Mouse (Mus musculus) activated CD4-positive, CD25-positive, alpha-beta regulatory T cell, adult 4 months (primary cell): ENCODE results near the gene Gm4858. TPM values are rescaled to one million over a fixed set of nuclear protein-coding genes. Genes with fewer than 3 reads are reported as not detected.
"Not testable (repeated sequence)": the region's sequence is repeated elsewhere in the genome, so short reads cannot be mapped to it uniquely, and the experiment has no call there.

ENCODE experiments used
- ATAC-seq: one replicate; pipeline ENCODE4 v1.8.0; 2017
- polyA plus RNA-seq, 2 experiments: library from polyadenylated mRNA; unstranded; fragments of 100-300 nt; shearing (Covaris generic); gene quantifications; one replicate each; pipeline ENCODE4 v1.2.1; 2017

Gm4858 gene
- not detected for polyA plus RNA-seq

DNA sequence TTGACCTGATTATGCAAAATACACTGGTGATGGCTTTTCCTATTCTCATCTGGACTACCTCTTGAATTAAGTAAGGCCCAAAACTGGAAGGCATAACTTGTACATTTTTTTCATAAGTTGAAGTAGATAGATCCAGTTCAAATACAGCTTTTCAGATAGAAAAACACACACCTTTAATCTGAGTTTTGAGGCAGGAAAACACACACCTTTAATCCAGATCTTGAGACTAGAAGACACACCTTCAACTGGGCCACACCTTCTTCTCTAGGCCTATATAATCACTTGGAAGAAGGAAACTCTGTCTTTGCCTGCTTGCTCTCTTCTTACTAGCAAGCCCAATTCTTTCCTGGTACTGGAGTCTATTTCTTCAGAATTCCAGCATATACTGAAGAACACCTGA, at the start of gene Gm4858:
Gene Gm4858, plus strand, starts transcription at position 301 of the 400 bp plus-strand sequence.
- ATAC-seq, result not testable (repeated sequence)

- ATAC-seq, result no peak
Measured at GRCm38 (mm10) chr3:93018960-93019359, 49.7 kb upstream of the Gm4858 start, which contains the start of gene Lce1m. Gene Lce1m (minus strand): TSS chr3:93019060.

DNA sequence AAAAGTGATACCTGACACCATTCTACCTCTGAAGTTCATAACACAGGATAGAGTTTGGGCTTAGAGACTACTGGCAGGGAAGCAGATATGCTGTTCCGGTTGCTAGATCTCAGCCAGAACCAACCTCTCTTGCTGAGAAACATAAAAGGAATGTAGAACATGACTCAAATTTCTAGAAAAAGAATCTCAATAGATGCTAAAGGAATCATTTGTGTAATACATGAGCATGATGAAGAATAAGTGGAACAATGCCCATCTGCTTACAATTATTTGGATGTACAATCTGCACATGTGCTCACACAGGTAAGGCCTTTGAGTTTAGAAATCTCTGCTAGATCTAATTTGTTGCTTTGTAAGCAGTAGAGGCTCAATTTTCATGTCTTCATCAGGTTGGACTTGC, 47.5 kb upstream of the Gm4858 start:
- ATAC-seq, result no peak

DNA sequence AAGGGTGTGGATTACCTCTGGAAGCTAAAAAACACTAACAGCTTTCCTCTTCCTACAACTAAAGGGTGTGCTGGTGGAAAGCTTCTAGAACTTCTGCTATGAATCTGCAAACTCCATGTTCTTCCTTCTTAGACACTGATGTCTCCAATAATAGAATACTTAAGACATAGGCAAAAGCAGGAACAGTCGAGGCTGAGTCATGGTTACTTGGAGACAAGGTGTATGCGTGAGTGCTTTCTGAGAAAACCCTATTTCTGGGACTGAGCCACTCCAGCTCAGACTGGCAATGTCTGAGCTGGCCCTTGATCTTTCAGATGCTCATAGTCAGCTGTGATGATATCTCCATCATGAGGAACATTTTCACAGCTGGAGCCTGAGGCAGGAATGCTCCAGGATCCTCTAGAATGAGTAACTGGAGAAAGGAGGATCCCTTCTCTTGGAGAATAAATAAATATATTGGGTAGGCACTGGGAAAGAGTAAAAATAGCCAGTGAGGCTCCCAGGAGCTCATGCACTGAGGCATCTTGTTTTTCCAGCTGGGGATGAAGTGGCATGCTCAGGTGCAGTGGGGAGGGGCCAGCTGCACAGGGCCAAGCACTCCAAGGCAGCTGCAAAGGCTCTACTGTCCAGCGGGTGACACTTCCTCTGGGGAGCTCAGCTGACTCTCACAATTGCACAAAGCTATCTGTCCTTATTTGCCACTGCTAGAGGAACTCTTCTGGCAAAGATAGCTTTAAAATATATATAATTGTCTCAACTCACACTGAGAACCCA, 45.0 kb upstream of the Gm4858 start:
- no peak for ATAC-seq

DNA sequence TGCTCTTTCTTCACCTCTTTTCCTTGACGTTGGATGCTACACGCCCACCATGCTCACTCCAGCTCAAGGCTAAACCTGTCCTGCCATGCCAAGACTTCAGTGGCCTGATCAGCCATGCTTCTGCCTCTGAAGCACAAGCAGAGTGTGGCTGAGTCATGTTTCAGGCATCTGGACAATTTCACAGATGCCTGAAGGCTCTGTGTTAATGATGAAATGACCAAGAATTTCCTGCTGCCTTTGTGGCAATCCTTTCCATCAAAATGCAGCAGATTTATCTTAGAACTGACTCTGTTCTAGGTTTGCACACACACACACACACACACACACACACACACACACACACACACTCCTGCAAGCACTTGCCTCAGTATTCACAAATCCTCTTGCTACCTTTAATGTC, 43.1 kb upstream of the Gm4858 start:
- no peak for ATAC-seq

- ATAC-seq, result no peak
Measured at GRCm38 (mm10) chr3:93031450-93031849, 37.2 kb upstream of the Gm4858 start.

GRCm38 (mm10) chr3:93050182-93050581, 18.4 kb upstream of the Gm4858 start:
- no peak for ATAC-seq

- no peak for ATAC-seq
Measured at GRCm38 (mm10) chr3:93052826-93053474, 15.7 kb upstream of the Gm4858 start.

- no peak for ATAC-seq
Measured at GRCm38 (mm10) chr3:93086631-93087030, 18.0 kb downstream of the Gm4858 start.

DNA sequence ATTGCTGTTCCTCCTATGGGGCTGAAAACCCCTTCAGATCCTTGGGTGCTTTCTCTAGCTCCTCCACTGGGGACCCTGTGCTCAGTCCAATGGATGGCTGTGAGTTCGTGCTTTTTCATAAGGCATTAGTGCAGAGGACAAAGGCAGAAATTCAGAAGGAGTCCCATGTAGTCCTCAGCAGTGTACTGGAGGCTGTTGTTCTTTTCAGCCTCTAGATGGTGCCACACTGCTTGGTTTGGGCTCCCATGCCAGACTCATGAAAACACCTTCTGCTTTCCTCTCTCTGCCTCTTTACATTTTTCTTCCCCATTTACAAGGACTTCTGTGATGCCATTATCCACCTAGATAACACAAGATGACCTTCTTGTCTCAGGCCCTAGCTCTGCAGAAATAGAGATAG, 25.0 kb downstream of the Gm4858 start:
- not testable (repeated sequence) for ATAC-seq

GRCm38 (mm10) chr3:93096447-93096846, 27.8 kb downstream of the Gm4858 start:
- no peak for ATAC-seq

GRCm38 (mm10) chr3:93111668-93112067, 43.0 kb downstream of the Gm4858 start:
- no peak for ATAC-seq

- no peak for ATAC-seq
Measured at GRCm38 (mm10) chr3:93114481-93114880, 45.9 kb downstream of the Gm4858 start.

DNA sequence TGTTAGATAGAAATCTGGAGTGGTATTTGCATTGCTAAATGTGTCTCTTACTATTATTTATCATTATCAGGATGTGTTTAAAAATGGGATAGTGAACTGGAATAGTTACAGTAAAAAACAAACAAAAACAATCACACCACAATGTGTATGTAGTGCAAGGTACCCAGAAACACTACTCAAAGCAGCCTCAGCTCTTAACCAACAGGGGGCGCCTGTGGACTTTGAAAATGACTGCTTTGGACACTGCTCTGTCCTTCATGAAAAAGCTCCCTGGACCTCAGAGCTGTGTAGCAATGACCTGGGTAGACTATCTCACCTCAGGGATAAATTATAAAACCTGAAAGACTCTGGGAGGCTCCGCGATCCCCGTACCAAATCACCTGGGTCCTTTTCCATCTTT, 50.5 kb downstream of the Gm4858 start:
- no peak for ATAC-seq

Other genes with a start within 250 kb of the Gm4858 start
- not detected for gene Kprp, start 241.6 kb upstream of the Gm4858 start, polyA plus RNA-seq
- not detected for gene Lce1l, start 217.5 kb upstream of the Gm4858 start, polyA plus RNA-seq
- not detected for gene 2310050C09Rik, start 198.6 kb upstream of the Gm4858 start, polyA plus RNA-seq
- gene Lce3a, start 142.6 kb upstream of the Gm4858 start, polyA plus RNA-seq, result not detected
- gene Lce3b, start 135.8 kb upstream of the Gm4858 start, polyA plus RNA-seq, result not detected
- gene Lce3c, start 124.3 kb upstream of the Gm4858 start, polyA plus RNA-seq, result not detected
- gene Lce3d, start 111.4 kb upstream of the Gm4858 start, polyA plus RNA-seq, result not detected
- not detected for gene Lce3e, start 101.8 kb upstream of the Gm4858 start, polyA plus RNA-seq
- gene Lce3f, start 76.6 kb upstream of the Gm4858 start, polyA plus RNA-seq, result not detected
- gene Crct1, start 53.1 kb upstream of the Gm4858 start, polyA plus RNA-seq, result not detected
- not detected for gene Lce1m, start 49.8 kb upstream of the Gm4858 start, polyA plus RNA-seq
- not detected for gene Crnn, start 76.0 kb downstream of the Gm4858 start, polyA plus RNA-seq
- not detected for gene Flg2, start 128.5 kb downstream of the Gm4858 start, polyA plus RNA-seq
- not detected for gene Flg, start 204.7 kb downstream of the Gm4858 start, polyA plus RNA-seq